Mouse (Mus musculus) adrenal gland, adult (tissue): ENCODE measurements around the gene Celf2.

Experiments
- DNase-seq, 2 experiments: peaks; one replicate each; pipeline ENCODE4 v3.0.0; 2022 to 2023; ENCODE audit warnings: low spot score in 1 of 2; ENCODE audit not compliant: inconsistent age in 2 of 2

Celf2 gene

GRCm38 (mm10) chr2:6875071-6875611 lies 634.2 kb downstream of the Celf2 start:
- no peak for DNase-seq

- DNase-seq: no peak
Measured at GRCm38 (mm10) chr2:6874266-6874955, 635.0 kb downstream of the Celf2 start.

GRCm38 (mm10) chr2:6873711-6874110 lies 635.7 kb downstream of the Celf2 start:
- DNase-seq: no peak

GRCm38 (mm10) chr2:6872894-6873255 lies 636.5 kb downstream of the Celf2 start:
- DNase-seq: no peak

GRCm38 (mm10) chr2:6872131-6872893 lies 637.1 kb downstream of the Celf2 start:
- DNase-seq: peak; percentile 55 to 83

GRCm38 (mm10) chr2:6871281-6872130 lies 637.9 kb downstream of the Celf2 start:
- peak in 1 of 2 experiments; percentile 35 for DNase-seq

GRCm38 (mm10) chr2:6869956-6870710 lies 639.2 kb downstream of the Celf2 start:
- peak in 1 of 2 experiments; percentile 50 for DNase-seq

- no peak for DNase-seq
Measured at GRCm38 (mm10) chr2:6867297-6867696, 642.1 kb downstream of the Celf2 start.

- no peak for DNase-seq
Measured at GRCm38 (mm10) chr2:6865785-6866184, 643.6 kb downstream of the Celf2 start.

- no peak for DNase-seq
Measured at GRCm38 (mm10) chr2:6850102-6850644, 659.2 kb downstream of the Celf2 start.

- DNase-seq: peak in 1 of 2 experiments; percentile 53
Measured at GRCm38 (mm10) chr2:6849388-6849787, 660.0 kb downstream of the Celf2 start.

GRCm38 (mm10) chr2:6830021-6830420 lies 679.3 kb downstream of the Celf2 start:
- no peak for DNase-seq

- no peak for DNase-seq
Measured at GRCm38 (mm10) chr2:6827583-6827982, 681.8 kb downstream of the Celf2 start.

- no peak for DNase-seq
Measured at GRCm38 (mm10) chr2:6823021-6823420, 686.3 kb downstream of the Celf2 start.

GRCm38 (mm10) chr2:6821593-6821992 lies 687.8 kb downstream of the Celf2 start:
- no peak for DNase-seq

GRCm38 (mm10) chr2:6815281-6815680 lies 694.1 kb downstream of the Celf2 start:
- no peak for DNase-seq

GRCm38 (mm10) chr2:6808736-6809135 lies 700.6 kb downstream of the Celf2 start:
- no peak for DNase-seq

GRCm38 (mm10) chr2:6796754-6797153 lies 712.6 kb downstream of the Celf2 start:
- no peak for DNase-seq

- DNase-seq: no peak
Measured at GRCm38 (mm10) chr2:6795995-6796588, 713.3 kb downstream of the Celf2 start.

GRCm38 (mm10) chr2:6794858-6795257 lies 714.5 kb downstream of the Celf2 start:
- DNase-seq: no peak
